Mouse (Mus musculus) layer of hippocampus, adult 11-12 months (tissue): ENCODE results near the gene Cyp8b1.

Experiments
- DNase-seq: peaks from one replicate; pipeline ENCODE4 v3.0.0; 2022; ENCODE audit warnings: low spot score

Cyp8b1 gene

DNA sequence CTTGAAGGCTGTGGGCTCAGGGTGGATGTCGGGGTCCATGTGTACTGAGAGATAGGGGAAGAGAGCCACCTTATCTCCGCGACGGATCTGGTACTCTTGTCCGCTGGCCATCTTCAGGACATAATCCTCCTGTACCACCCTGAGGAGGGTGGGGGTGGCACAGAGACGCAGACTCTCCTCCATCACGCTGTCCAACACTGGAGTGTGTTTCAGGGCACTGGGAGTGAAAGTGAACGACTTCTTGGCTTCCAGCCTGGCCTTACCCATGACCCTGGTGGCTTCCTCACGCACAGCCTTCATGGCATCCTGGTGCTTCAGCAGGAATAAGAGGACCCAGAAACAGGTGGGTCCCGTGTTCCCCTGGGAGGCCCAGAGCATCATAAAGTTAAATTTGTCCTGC is 1.0 kb downstream of the Cyp8b1 start:
- no peak for DNase-seq

DNA sequence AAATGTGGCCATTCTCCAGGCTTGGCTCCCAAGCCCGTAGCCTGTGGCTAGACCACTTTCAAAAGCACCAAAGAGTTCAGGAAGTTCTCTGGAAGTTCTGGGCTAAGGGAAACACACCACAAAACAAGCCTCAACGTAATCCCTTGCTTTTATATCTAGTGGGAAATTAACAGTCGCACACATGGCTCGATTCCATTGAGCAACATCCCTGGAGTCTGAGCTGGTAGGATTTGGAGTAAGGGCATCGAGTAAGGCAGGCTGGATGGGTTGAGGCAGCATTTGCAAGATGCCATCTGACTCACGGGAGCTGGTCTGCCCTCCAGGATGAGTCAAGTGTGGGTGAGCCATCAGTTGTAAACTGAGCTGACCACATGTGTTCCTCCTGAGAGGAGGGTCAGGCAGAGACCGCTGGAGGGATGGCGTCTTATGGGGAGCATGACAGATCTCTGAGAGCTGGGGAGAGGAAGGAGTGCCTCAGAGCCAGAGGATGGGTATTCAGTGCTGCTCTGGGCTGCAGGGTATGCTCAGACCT is 1.8 kb downstream of the Cyp8b1 start:
- DNase-seq = no peak

DNA sequence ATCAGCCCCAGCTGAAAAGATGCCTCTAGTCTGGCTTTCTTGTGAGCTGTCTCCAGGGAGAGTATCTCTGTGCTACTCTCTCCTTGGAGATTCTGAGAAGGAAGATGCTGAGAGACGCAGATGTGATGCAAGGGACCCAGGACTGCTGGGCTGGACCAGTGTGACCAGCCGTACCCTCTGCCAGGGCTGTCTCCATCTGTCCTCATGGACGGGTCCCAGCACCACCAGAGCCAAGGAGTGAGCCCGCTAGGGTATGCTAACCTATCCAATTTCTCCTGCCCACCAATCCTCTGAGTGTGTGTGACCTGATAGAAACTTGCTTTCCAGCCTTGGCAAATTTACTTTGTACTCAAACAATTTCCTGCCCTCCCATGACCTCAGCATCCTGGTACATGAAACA is 3.3 kb downstream of the Cyp8b1 start:
- no peak for DNase-seq

DNA sequence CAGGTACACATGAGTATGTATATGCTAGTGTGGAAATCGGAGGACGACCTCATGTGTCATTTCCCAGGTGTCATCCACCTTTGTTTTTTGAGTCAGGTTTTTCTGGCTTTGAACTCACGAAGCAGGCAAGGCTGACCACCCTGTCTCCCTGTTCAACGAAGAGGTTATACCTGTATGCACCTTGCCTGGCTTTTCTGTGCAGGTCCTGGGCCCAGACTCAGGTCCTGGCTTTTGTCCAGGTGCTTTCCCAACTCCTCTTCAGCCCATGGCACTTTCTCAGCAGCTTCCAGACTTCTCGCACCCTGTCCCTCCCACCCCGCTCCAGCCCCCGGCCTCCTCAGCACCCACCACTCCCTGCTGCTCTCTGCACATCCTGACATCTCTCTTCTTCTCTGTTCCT is 4.9 kb downstream of the Cyp8b1 start:
- DNase-seq = no peak

DNA sequence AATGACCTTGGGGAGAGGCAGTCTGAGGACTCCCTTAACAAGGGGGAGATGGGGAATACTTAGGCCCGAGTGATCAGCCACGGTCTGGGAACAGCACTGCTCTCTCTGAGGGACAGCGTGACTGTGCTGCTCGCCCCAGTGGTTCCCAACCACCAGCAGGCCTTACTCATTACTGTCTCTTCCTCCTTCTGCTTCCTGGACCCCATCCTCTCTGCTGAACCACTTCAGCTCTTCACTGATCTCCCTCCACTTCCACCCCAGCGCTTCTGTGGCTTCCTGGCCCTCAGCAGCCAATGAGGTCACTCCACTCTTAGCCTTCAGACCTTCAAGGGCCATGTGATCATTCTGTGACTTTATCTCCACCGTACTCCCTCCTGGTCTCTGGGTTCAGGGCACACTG is 6.5 kb downstream of the Cyp8b1 start:
- no peak for DNase-seq

DNA sequence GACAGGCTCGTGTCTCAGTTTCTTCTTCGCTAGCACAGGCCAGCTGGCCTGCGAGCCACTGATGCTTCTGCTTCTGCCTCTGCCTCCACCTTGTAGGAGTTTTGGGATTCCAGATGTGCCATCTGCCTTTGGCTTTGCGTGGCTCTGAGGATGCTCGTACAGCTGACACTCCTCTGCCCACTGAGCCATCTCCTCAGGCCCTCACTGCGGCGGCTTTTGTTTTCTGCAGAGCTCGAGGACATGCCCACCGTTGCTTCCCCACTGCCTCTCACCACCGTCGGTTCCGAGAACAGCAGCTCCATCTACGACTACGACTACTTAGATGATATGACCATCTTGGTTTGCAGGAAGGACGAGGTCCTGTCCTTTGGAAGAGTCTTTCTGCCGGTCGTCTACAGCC is 7.8 kb downstream of the Cyp8b1 start:
- DNase-seq = no peak

DNA sequence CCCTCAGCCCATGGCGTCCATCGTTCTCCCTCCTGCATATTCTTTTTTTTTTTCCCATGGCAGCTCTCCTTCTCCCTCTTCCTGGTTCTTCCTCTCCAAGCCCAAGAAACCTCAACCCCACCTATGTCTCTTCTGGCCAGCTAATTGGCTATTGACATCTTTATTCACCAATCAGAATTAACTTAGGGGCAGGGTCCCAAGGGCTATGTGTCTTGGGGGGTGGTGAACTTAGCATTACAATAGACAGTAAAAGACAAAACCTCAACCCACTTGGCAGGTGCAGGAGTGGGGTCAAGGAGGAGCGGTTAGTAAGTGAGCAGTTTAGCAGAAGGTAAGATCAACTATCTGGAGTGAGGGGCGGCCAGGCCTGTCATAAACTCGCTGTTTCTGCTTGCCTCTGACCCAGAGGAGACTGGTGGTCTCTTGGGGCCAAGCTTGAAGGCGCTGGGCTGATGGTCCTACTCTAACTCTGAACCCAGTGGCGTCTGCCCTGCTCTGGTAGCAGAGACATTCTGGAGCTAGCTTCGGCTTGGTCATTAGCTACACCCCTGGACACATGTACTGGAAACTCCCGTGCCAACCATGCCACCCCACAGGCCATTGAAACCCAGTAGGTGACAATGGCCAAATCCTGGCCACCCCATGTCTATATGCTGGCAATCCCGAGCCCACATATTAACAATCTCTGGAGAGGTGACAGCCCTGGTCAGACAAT is 8.6 kb downstream of the Cyp8b1 start:
- no peak for DNase-seq

DNA sequence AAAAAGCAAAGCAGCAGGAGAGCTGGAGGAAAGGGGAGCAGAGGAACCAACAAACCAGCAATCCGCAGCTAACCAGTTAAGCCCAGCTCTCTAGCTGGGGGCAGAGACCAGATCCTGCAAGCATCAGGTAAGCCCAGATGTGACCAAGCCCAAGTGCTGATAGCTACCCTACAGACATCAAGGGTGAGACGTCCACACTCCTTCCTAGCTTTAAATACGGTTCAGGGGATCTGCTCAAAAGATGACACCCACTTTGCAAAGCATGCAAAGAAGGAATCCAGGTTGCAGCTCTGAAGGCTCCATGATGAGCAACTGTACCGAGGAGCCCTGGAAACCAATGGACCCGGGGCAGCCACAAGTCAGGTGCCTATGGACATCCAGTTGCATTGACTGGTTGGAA is 9.6 kb downstream of the Cyp8b1 start:
- no peak for DNase-seq

DNA sequence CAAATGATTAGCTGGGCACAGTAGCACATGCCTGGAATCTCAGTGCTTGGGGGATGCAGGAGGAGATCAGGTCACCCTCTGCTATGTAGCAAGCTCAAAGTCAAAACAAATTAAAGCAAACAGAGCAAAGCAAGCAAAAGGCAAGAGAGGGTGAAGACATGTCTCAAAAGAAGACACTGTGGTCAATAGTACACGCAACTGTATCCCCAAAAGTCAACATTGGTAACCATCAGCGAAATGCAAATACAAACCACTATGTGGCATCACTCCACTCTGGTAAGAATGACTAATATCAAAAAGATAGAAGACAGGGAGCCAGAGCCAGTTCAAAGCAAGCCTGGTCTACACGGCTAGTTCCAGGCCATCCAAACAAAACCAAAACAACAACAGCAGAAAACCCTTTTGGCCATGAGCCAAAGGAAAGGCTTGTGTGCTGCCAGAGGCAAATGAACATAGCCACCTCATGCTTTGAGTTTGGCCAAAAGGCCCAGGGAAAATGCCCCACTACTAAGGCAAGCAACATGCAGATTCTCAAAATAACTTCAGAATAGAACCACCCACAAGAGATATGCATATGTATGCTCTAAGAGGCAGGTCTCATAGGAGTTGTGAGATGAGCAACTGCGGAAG is 10.4 kb downstream of the Cyp8b1 start:
- no peak for DNase-seq

DNA sequence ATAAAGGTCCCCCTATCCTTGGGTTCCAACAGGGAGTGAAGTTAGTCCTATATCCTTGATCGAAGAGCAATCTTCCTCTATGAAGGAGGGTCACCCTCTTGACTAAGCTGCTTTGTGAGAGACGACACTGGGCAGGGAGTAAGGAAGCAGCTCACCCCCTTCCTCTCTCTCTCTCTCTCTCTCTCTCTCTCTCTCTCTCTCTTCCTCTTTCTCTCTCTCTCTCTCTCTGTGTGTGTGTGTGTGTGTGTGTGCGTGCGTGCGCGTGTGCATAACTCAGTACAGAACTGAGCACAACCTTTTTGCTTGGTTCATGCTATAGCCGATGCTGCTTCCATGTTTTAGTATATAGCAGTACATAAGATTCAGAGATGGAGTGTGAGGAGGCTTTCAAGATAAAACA is 11.2 kb downstream of the Cyp8b1 start:
- no peak for DNase-seq

DNA sequence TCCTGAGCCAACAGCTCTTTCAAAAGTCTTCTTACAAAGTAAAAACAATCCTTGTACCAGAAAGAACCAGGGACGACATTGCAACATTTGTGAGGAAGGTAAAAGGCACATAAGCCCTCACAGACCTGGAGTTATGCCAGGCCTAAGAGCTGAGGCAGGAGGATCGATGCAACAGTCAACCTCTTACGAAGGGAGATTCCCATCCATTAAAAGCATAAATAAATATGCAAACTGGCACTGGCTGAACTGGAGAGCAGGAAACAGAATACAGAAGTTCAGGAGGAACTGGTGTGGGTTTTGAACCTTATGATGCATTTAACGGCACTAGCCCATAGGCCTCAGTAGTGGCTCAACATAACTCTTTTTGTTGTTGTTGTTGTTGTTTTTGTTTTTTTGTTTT is 11.8 kb downstream of the Cyp8b1 start:
- no peak for DNase-seq

DNA sequence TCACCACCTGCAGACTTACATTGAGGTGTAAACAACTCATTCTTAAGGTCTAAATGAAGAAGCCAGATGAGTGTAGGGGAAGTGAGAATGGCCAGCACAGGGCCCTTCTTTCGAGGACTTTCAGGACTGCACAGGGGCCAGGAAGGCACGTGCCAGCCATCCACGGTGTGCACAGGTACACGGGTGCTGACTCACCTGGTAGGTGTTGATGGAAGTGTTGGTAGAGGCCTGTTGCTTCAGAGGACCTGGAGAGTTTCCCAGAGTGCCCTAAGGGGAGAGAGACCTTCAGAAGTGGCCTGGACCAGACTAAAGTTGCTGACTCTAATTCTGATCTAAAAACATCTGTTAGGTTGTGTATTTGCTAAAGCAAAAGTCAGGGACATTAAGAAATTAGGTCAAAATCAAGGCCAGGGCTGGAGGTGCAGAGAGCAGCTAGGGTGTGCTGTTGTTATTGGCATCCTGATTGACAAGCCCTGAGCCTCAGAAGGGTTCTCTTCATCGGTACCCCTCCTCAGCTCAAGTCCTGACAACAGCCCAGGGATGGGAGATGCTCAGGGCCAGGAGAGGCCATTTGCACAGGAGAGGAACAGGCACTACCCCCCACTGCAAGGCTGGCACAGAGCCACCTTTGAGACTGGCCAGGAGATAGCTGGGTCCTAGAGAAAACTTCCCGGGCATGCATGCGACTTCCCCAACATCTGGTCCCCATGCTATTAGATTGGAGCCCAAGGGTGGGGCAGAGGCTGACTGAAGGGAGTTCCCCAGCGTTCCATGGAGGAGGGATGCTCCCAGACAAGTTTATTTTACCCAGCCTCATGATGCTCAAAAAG is 12.4 kb downstream of the Cyp8b1 start:
- no peak for DNase-seq

DNA sequence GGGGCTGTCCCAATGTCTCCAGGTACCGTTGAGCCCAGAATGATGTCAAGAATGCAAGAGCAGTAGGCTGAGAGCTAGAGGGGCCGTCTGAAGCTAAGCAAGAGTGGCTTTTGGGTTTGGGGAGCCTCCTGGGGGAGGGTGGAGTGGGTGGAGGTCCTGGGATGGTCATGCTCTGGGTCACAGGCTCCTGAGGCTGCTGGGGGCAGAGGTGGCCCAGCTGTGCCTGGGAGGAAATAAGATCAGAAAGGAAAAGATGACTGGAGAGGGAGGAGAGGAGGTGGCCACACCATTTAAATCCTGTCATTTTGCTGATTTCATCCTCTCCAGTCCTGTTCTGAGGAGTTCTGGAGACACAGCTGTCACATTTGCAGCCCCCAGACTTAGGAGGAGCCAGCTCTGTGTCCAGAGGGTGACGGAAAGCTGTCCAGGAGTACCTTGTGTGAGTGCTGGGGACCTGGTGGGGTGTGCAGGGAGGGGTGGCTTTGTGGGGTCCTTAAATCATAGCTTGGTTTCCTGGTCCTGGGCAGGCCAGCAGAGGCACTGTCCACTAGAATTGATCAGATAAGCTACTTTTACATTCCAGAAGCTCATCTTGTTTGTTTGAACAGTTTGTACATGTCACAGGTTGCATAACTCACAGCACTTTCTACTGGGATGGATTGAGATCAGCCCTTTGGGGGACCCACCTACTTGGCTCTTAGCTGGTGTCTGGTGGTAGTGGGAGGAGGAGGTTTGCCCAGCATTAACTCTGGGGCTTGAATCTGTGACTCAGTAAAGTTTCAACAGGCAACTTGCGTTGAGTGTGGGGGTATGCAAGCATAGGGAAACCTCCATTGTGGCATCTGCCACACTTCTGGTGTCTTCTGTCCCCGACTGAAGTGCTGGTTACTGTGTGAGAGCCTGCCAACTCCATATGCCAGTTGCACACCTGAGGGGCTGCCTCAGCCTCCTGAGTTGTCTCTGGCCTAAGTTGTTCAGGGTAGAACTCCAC is 14.1 kb downstream of the Cyp8b1 start:
- no peak for DNase-seq

DNA sequence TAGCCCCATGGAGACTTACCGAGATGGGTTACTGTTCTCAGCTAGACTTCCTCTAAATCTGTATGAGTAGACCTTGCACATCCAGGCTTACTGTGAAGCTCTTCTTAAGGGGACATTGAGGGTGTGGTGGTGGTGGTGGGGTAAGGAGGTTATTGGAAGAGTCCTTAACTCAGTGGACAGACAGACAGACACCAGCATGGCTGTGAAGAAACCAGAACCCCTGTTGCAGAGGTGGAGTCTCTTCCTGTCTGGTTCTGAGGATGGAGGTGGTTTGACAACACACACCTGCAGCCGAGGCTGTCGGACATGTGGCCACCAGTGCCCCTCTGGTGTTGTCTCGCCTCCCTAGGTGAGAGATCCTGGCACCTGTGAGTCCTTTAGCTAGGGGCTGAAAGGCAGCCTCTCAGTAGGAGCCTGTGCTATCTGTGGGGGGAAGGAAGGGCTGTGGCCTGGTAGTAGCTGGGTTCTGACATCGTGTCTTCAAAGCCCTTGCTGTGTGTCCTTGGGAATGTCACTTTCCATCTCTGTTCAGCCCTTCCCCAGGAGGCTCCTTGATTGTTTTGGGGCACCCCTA is 15.7 kb downstream of the Cyp8b1 start:
- DNase-seq = no peak

DNA sequence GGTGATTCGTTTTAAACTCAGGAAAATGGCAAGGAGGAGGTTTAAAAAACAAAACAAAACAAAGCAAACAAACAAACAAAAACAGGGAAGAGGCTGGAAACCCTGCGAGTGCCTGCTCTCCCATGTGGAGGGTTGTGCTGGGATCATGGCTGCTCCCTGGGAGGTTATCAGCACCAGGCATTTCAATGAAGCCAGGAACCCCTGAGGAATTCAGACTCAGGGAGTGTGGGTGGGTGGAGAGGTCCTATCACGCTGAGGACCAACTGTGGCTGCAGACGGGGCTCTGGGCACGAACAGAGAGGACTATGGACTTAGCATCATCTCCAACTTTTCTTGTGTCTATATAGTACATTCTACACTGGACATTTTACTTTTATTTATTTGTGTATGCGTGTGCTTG is 16.8 kb downstream of the Cyp8b1 start:
- no peak for DNase-seq

DNA sequence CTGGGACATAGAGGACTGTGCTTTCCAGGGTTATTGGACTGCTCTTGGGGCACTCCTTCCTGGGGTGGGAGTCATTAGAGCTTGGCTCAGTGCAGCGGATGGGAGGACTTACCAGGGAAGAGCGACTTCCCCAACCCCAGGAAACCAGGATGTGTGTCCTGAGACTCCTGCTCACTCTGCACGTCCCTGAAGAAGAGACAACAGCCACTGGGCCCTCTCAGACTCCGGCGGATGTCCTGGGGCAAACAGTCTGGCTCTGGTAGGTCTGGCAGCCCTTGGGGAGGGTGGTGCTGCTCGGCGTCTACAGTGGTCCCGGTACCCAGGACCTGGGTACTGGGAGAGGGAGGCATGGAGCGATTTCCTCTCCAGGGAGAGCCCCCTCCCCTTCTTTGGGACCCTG is 17.9 kb downstream of the Cyp8b1 start, which contains the start of gene Ackr2:
Ackr2 (plus strand) TSS at position 111 of the 400 bp plus-strand sequence.
- no peak for DNase-seq

DNA sequence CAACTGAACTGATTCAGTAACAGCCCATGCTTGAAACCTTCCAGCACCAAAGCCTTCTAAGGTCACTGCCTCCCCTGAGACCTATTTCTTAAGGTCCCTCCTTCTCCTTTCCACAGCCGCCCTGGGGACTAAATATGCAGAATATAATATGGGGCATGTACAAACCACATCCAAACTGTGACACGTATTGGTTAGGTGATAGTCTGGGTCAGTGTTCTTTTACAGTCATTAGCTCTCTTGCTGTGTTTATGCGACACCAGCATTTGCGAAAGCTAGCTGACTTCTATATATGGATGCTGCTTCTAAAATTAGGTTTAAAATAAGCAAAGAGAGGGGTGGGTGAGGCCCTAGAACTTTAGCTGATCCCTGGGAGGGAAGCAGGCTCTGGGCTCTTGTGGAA is 19.3 kb downstream of the Cyp8b1 start:
- DNase-seq = no peak

DNA sequence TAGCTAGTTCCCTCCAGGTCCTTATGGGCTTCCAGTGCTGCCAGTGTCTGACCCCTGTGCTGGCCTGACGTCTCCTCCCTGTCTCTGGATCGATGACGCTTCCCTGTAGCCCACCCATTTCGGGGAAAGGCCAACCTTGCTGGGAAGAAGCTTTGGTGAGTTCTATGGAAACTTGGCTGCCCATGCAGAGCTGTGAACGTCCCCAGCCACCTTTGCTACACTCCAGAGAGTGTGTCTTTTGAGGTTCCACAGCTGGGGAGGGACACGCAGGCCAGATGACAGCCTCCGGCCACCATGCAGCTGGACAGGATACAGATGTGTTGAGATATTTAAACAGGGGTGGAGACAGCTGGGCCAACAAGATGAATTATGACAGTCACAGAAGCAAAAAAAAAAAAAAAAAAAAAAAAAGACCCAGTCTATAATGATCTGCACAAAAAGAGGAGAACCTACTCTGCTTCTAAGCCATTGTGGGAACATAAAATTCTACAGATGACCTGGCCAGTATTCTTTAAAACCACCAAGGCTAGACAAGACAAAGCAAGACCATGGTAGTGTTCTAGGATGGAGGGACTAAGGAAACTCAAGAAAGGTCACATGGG is 20.6 kb downstream of the Cyp8b1 start:
- no peak for DNase-seq

DNA sequence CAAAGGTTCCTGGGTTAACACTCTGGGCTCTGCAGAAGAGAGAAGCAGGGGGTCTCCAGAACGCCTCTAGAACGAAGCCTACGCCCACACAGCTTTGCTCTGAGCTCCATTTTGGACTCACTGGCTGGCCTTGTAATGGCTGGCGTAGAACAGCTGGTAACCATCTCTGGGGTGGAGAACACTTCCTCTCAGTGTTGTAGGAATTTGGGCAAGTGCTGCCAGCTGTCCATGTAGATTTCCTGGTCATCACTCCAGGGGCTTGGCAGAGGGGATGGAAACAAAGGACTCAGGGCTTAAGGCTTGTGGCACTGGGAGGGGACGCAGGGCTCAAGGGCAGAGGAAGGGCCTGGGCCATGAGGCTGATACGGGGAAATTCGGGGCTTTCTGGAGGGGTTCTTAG is 21.7 kb downstream of the Cyp8b1 start:
- no peak for DNase-seq

DNA sequence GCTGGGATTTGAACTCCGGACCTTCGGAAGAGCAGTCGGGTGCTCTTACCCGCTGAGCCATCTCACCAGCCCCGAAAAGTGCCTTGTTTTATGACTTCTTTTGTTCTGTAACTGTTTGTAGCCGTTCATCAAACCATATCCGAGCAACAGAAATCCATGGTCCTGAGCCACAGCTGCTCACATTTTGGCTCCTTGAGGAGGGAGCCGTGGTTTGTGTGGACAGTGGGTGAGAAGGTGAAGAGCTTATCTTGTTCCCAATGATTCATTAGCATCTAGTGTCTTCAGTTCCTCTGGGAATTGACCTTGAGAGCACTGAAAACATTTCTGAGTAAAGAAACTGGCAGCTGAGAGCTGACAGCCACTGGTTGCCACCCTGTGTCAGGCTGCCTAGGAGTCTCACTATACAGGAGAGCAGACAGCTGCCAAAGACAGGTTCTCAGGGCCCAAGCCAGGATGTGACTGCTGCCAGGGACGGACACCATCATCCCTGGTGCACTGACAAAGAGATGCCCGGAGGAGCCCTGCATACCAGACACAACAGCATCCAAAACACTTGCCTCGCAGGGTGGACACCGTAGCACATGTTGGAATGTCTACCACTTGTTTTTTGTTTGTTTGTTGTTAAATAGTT is 23.9 kb downstream of the Cyp8b1 start:
- no peak for DNase-seq
